Mouse (Mus musculus): ENCODE data around the gene 3110009E18Rik.

The 3110009E18Rik gene

DNA sequence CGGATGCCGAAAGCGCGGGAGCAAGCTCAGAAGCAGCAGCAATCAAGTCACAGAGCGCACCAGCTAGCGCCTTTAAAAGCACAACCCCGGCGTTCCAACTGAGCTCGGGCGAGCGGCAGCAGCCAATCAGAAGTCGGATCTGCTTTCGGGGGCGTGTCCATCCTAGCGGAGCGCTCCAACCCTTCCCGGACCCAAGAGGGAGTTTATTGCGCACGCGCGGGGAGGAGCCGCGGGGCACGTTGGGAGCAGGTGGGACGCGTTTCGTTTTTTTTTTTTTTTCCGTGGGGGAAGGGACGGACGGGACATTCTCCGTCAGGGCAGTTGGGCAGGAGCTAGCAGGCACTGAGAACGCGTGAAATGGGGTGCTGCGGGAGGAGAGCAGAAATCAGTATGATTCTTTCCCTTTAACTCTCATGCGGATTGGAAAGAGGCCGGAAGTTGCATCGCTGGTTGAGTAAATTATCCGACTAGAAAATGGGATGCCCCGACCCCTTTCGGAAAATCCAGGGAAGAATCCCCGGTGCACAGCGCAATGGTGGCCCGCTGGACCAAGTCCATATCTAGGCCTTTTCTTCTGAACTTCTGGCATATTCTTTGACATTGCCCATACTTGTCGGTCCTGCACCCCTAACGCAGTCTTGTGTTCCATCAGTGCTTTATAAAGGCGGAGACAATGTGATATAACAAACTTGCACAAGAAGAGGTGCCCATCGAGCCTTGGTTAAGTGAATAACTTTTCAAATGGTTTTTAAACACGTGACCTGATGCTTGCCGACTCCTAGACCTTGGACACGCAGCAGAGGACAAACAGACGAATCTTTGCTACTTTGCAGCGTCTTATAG is at the start of gene 3110009E18Rik, which contains the start of gene Dbi:
Gene 3110009E18Rik (plus strand): TSS at position 219 of the 843 bp plus-strand sequence.
Gene Dbi (minus strand): TSS at position 110 of the 843 bp plus-strand sequence.
- DNase-seq (ENCODE audit: low spot score), result peak; percentile 95

DNA sequence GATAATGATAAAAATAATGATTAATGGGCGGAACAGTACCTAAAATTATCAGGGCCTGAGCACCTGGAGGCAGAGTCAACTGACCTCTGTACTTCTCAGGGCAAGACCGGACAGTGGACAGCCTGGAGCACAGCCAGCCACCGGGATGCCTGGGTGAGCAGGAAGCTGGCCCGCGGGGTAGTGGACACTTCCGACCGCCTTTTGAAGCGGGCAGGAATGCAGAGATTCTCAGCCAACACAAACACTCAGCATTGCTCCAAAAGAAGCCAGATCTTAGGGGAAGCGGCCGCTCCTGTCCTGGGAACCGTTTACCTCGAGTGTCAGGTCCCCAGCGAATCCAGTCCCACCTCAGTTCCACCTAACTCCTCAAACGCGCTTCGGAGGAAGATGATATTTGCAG is 48.1 kb upstream of the 3110009E18Rik start:
- DNase-seq (ENCODE audit: low spot score), result no peak

DNA sequence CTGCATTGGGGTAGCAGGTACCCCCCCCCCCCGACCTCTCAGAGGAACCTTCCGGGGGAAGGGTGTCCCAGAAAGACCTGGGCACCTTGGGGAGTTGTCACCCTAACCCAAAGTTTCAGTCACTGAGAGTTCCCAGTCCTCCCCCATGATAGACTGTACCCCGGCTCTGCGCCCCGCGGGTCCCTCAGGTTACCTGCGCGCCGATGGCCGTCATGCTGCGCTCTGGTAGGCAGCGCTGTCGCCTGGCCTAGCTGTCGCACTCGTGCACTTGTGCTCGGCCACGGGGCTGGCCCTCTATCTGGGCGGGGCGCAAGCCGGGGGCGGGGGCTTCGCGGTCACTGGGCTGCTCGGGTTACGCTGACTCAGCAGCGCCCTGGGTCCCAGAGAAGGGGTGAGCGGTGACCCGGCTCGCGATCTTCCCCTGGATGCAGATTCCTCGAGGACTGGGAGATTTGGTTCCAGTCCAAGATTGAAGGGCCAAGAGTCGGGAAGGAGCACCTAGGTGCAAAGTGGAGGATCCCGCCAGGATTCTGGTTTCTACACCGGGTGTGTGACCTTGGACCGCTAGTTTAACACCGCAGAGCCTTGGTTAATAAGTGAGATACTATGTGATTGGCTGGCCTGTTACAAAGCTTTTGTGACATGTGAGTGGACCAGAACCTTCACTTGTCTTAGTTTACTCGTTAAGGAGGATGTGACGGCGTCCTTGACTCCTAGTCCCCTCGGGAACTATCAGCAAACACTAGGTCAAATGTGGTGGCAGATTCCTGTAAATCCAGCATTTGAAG is 47.3 kb upstream of the 3110009E18Rik start, which contains the start of gene Tmem37:
Gene Tmem37 (minus strand): TSS at position 556 of the 788 bp plus-strand sequence.
- DNase-seq (ENCODE audit: low spot score), result peak; percentile 20

DNA sequence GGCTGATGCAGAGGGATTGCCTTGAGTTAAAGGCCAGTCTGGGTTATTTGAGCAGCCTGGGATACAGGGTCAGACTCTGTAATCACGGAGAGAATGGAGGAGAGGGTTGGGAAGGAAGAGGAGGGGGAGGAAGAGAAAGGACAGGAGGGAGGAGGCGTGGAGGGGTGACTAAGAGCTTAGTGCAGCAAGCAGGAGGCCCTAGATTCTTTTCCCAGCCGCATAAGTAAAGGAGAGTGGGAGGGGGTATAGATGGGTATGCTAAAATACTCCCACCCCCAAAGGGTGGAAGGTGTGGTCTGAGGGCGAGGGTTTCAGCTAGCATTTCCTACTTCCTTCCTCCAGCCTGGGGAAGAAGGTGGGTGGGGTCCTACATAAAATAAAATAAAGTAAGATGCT is 46.7 kb upstream of the 3110009E18Rik start:
- DNase-seq (ENCODE audit: low spot score), result no peak

DNA sequence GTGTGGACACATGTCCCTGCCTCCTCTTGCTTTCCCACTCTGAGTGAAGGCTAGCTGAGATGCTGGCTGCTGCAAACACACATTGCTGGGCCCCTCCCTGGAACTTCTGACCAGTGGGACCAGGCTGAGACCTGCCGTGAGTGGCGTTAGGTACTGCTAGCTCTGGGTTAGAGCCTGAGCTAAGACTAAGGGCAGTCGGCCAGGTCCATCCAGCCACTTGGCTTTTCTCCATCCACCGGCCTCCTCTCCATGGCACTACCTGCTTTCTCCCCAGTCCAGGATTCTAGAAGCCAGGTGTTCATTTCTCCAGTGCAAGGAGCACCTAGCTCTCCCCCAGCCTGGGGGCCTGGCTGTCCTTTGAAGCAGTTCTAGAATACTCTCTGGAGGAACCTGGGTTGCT is 46.1 kb upstream of the 3110009E18Rik start:
- DNase-seq (ENCODE audit: low spot score), result no peak

DNA sequence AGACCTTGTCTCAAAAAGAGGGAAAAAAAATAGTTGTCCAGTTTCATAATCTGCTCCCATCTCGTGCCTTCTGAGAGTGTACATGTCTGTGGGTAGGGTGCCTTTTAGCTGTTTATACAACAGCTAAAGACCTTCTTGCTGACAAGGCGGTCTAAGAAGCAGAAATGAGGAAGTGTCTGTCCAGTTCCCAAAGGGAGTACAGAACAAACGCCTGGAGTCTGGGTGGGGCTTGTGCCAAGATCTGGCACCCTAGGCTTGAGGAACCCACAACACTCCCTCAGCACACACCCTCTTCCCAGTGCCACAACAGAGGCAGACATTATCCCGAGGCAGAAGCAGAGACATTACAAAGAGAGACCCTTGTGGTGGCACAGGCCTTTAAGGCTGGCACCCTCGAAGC is 45.5 kb upstream of the 3110009E18Rik start:
- DNase-seq (ENCODE audit: low spot score), result no peak

DNA sequence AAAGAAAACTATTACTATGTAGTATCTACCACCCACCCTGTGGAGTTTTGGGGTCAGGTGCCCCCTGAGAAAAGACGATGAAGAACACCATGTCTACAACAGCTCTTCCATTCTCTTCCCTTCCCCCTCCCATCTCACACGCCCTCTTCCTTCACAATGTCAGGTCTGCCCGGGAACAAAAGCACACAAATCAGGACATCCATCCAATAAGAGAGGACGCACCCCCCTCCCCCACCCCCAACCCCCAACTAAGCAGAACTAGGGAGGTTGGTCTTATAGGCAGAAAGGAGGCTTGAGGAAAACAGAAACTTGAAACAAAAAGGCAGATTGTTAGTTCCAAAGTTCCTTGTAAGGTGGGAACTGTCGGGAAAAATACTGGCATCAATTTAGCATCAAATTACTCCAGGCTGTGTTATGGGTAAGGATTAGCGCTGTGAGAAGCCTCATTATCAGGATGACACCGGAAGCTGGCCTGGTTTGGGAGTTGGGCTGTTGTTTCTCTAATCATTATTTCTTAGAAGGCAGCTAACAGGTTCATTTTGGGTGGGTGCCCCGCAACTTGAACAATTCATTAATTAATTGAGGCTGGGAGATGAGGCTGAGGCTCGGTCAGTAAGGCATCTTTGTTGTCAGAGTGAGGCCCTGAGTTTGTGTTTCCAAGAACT is 43.1 kb upstream of the 3110009E18Rik start:
- DNase-seq (ENCODE audit: low spot score), result no peak

DNA sequence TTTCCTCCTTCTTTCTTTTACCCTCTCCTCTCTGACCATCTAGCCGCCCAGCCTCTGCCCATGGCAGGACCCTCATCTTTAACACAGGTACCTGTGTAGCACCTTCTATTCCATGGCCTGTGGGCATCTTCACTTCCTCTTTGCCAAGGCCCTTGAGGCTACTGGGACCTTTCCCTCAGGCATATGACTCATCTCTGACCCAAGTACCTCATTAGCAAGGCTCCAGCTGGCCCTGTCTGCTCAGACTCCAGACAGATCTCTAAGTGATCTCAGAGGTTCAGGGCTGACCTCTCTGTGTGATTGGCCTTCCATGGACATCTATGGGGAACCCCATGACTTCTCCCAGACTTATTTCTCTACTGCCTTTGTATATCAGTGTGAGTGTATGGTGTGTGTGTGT is 40.4 kb upstream of the 3110009E18Rik start:
- no peak for DNase-seq (ENCODE audit: low spot score)

DNA sequence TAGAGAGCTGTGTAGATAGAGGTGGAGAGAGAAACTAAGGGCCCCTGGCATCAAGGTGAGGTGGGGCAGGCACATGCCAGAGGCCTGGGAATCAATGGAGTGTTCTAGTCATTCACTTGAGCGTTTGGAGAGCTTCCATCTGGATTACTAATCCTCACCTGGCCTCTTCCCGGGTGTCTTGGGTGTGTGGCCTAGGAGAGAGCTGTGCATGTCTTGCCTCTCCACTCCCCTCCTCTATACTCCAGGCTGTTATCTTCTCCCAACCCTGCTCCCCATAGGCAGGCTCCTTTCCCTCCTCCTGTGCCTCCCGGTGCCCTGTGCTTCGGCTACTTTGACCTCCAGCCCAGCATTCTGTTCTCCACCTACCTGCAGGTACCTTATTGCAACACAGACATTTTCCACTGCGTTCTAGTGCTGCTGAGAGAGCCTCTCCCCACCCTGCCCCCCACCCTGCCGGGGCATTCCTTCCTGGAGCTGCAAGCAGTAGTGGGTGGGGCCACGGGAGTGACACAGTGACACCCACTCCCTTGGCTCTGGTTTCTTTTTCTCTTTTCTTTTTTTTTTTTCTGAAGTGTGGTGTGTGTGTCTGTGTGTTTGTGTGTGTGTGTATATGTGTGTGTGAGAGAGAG is 37.9 kb upstream of the 3110009E18Rik start:
- no peak for DNase-seq (ENCODE audit: low spot score)

DNA sequence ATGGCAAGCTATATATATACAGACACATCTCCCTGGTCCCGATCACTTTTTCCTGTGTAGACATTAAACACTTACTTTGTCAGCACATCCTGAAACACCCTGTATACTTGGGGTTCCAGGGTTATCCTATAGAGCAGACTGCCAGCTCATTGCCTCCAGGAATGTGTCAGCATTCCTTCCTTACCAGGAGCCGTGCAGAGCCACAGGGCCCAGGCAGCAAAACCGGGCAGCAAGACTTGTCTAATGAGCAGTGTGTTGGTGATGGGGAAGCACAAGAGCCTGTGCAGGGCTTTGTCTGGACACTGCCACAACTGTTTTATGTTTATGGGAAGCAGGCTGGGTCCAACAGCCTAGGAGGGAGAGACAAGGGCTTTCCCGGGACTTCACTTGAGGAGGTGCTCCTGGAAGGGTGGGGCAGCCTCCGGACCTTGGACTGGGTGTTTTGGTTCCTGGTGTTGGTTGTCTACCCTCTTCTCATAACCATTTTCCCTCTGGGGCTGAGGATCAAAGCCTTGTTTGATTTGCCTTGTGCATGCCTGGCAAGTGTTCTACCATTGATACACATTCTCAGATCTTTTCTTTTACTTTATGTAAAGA is 37.0 kb upstream of the 3110009E18Rik start:
- no peak for DNase-seq (ENCODE audit: low spot score)

DNA sequence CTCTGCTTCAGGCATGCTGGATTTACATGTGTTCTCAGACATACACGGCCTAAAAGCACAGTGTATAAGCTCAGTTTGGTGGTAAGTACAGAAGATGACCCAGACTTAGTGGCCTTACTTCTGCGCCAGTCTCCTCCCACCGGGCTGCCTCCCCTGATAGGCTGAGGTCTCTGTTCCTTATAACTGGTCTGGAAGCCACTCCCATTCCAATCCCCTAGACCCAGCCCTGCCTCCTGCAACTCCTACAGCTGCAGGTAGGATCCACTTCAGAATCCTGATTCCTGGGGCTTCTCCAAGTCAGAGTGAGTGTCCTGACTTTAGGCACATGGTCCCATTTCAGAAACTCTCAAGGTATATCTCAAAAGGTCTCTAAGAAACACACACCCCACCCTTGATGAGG is 35.3 kb upstream of the 3110009E18Rik start:
- no peak for DNase-seq (ENCODE audit: low spot score)

DNA sequence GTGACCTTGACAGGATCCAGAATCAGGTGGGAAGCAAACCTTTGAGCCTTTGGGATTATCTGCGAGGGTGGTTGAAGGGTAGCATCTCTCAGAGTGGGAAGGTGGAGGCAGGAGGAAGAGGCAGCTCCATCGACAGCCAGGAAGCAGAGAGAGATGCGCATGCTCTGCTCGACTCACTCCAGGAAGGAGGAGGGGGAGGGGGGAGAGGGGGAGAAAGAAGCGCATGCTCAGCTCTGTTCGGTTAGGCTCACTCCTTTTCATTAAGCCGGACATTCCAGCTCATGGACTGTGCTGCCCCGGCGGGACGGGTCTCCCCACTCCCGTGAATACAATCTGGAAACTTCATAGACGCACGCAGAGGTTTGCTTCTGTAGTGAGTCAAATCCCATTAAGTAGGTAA is 34.3 kb upstream of the 3110009E18Rik start:
- DNase-seq (ENCODE audit: low spot score), result no peak

DNA sequence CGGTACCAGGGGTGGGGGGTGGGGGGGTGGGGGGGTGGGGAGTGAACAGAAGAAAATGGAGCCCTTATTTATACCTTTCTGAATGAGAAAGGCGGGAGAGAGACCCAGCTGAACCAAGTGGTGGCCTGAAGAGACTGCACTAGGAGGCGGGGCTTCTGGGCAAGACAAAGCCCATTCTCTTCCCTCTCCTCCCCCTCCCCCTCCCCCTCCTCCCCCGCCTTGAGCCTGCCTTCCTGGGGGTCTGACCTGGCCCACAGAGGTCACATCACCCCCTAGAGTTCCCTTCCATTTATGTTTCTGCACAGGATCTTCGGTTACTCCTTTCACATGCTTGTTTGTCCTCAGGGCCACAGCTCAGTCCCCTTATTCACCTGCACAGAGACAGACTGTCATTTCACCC is 31.8 kb upstream of the 3110009E18Rik start:
- no peak for DNase-seq (ENCODE audit: low spot score)

DNA sequence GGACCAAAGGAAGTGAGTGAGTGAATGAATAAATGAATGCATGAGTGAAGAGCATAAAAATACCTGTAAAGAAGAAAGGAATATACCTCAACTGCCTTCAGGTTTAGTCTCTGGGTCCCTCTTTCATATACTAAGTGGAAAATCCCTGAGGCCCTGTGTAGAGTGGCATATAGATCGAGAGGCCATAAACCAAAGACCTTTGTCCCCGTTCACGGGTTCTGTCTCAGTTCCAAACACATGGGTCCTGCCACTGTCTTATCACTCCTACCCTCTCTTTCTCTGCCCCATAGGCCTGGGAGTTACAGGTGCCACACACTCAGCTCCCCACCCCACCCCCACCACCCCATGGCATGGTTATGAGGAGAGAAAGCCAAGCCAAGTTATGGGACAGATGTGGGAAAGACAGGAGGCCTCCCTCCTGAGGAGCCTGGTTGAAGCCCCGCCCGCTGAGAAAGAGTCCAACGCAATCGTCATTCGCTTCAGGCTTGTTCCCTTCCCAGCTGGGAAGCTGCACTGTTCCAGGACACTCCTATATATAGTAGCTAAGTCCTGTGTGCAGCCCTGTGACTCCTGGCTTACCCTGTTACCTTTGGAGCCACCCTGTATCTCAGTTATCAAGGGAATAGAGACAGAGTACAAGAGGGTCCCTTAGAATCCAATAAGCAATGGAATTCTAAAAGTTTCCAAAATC is 30.0 kb upstream of the 3110009E18Rik start:
- no peak for DNase-seq (ENCODE audit: low spot score)

DNA sequence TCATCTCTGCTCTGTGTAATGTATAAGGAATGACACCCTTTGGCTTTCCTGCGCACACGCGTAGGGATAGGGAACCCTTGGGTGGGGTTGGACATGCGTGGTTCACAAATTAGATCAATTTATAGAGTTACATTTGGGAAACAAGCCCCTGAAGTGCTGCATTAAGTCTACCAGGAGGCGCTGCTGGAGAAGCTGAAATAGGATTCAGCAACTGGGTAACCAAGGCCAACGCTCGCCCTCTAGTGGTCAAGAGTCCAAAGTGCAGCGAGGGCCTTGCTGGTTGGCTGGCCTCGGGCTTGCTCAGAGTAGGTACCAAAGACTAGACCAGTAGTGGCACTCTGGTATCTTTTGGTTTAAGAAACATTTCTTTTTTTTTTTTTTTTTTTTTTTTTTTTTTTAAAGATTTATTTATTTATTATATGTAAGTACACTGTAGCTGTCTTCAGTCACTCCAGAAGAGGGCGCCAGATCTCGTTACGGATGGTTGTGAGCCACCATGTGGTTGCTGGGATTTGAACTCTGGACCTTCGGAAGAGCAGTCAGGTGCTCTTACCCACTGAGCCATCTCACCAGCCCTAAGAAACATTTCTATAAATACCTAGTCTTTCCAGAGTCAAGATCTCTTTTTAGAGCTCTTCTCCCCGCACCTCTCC is 27.4 kb upstream of the 3110009E18Rik start:
- peak; percentile 74 for DNase-seq (ENCODE audit: low spot score)

DNA sequence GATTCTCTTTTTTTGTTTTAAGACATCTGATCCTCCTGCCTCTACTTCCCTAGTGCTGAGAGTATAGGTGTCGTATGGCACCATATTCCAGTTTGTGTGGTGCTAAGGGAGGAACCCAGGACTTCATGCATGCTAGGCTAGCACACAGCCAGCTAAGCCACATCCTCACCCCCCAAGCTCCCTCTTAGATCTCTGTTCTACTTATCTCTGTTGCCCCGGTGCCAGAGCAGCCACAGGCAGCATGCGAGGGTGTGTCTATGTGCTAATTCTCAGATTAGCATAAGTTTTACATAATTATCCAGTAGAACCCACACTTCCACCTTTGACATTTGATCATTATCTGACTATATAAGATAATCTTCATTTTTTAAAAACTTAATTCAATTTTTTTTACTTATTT is 26.1 kb upstream of the 3110009E18Rik start:
- no peak for DNase-seq (ENCODE audit: low spot score)

DNA sequence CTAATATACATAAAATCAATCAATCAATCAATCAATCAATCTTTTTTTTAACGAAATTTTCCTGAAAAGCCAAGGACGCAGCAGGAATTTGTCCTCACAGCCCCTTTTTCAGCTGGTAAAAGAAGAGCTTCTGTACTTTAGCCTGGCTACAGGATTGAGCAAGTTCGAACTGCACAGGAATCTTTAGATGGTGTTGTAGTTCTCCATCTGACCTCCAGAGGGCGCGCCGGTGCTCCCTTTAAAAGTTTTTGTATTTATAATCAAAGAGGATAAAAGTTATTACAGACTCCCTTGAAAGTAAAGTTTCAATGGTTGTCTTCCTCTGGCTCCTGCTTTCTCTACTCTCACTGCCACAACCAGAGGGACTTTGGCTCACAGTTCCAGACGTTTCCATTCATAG is 22.7 kb upstream of the 3110009E18Rik start:
- peak; percentile 51 for DNase-seq (ENCODE audit: low spot score)

DNA sequence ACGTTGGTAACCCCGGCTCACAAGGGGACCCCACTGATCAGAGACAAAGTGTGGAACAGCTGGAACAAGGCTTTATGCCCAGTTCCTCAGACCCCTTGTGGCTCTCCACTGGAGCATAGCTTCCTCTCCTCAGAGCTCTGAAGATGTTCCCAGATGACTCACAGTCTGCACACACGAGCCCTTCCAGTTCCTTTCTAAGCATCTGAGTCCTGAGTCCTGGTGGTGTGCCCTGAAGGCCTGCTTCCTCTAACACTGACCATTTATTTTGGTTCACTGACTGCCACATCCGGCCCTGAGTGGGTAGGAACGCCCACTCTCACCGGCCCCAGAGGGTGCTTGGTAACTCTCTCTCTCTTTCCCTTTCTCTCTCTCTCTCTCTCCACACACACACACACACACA is 21.5 kb upstream of the 3110009E18Rik start:
- no peak for DNase-seq (ENCODE audit: low spot score)

DNA sequence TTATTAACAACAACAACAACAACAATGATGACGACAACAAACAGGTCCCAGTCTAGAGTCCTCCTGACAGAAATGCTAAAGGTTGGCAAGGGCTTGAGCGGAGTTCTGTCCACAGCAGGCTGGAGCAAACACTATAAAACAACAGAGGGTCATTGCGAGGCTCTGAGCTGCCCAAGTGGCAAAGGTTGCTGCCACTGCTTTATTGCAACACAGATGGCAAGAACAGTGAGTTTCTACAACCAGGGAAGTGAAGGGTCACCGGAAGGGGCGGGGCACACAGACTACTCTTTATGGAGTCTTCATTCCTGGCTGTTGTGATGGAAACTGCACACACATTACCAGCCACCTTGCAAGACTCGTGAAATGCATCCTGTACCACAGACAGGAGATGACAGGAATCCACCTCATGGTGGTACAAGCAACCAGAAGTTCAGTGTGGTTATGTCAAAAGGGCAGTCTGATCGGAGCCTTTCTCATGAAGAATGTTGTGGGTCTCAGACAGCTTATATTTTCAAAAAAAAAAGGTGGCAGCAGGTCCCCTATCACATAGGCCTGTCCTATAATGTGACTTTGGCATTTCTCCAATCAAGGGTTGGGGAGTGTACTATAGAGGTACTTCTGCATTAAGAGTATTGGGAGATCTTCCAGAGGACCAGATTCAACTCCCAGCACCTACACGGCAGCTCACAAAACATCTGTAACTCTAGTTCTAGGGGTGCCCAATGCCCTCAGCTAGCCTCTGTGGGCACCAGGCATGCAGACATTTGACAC is 20.3 kb upstream of the 3110009E18Rik start:
- DNase-seq (ENCODE audit: low spot score), result no peak

DNA sequence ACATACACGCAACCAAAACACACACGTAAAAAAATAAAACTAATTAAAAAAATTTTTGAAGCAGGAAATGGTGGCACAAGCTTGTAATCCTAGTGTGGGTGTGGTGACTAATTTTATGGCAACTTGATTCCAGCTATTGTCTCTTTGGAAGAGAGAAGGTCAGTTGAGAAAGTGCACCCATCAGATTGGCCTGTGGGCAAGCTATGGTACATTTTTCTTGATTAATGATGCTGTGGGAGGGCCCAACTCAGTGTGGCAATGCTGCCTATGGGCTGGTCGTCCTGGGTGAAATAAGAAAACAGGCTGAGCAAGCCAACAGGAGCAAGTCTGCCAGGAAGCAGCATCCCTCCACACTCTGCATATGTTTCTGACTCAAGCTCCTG is 19.8 kb upstream of the 3110009E18Rik start:
- no peak for DNase-seq (ENCODE audit: low spot score)
